ENCODE assay signal across 11 mouse cellular contexts in the genomic region with DNA sequence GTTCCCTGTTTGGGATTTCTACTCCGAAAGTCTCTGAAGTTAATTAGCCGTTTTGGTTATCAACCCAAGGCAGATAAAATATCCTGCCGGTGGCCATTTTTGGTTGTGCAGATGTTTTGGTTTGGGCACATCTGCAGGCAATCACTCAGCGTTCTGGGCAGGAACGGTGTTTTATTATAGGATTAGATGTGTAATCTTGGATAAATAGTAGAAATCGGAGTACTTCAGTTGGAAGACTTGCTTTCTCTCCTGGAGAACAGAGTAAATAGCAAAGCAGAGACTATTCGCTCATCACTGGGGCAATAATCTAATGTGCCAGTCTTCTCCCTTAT.
"Had no signal": no experiment of that assay in that cellular context is flagged by ENCODE, and none has a peak within 500 bp of the region (broad histone marks: within the 10 kb centered on the region; RNA-seq: fewer than 3 reads in every experiment).

No protein-coding gene starts in this region.

- H3K9ac ChIP-seq: kidney, embryonic 15.5 days; liver, embryonic 14.5 days; neural tube, embryonic 13.5 days had no signal

- H3K27ac ChIP-seq: kidney, embryonic 15.5 days; left cerebral cortex, adult 2 months; liver, embryonic 14.5 days; neural tube, embryonic 13.5 days had no signal

- DNase-seq: kidney, postnatal 25 days; lung, adult 2 months; lung, postnatal 36 days; retina, postnatal 1 day; right cerebral cortex, postnatal 14 days; thymus, postnatal 4 days had no signal

- H3K4me2 ChIP-seq: kidney, embryonic 15.5 days; neural tube, embryonic 13.5 days had no signal

- H3K9me3 ChIP-seq: neural tube, embryonic 13.5 days had no signal

- H3K4me3 ChIP-seq: kidney, embryonic 15.5 days; left cerebral cortex, adult 2 months; neural tube, embryonic 13.5 days had no signal

- H3K36me3 ChIP-seq: kidney, embryonic 15.5 days; neural tube, embryonic 13.5 days had no signal

- ATAC-seq: lung, postnatal 0 days had no signal
